Mouse (Mus musculus) lung, postnatal 0 days (tissue): ENCODE data around the gene Robo1.

ENCODE experiments used
- CTCF ChIP-seq: IDR thresholded peaks from 2 replicates; pipeline ENCODE4 v1.5.1; 2016; ENCODE audit warnings: antibody characterized with exemption, mild to moderate bottlenecking
- EP300 ChIP-seq: IDR thresholded peaks from 2 replicates; pipeline ENCODE4 v1.6.1; 2016; ENCODE audit warnings: antibody characterized with exemption, mild to moderate bottlenecking, control low read depth

DNA sequence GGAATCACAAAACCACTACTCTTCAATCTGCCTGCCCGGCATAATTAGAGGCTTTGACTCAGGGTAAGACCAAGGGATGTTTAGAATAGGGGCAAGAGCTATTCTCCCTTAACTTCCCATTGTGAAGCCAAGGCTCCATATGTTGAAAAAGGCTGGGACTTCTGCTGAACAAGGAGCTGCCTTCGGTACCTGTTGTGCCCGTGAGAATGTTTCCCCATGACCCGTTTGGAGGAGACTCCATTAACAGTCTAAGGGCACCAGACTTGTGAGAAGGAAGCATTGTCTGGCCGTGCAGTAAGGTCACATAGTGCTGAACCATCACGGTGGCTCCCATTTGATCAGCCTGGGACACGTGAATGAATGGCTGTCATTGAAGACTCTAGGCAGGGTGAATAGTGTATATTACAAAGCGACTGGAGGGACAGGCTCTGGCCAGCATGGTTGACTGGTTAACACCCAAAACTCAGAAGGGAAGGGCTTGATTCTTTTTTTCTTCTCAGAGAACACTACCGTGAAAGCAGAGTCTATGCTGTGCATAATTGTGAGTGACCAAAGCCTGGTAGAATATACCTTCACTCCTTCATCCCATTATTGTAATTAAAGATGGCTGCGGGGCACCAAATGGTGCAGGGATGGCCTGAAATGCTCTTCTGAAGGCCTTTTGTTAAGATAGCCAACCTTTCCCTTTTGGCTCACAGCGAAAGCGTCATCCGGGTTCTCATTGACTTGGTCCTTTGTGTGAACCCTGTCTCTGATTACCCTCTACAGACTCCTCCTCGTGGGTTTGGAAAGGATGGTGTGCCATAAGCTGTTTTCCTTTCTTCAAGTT lies 385.6 kb downstream of the Robo1 start:
- TF ChIP-seq CTCF (no peak), EP300 (no peak)
